Mouse (Mus musculus) myocyte (in vitro differentiated cells): ENCODE measurements around the gene Paqr3. TPM values are rescaled to one million over a fixed set of nuclear protein-coding genes. Genes with fewer than 3 reads are reported as not detected.

Experiments
- H3K27me3 ChIP-seq: one replicate; pipeline ENCODE4 v1.6.1; 2011; ENCODE audit not compliant: control insufficient read depth, insufficient read depth, insufficient read length
- H3K36me3 ChIP-seq: one replicate; pipeline ENCODE4 v1.6.1; 2011; ENCODE audit not compliant: control insufficient read depth, insufficient read depth
- H3K4me2 ChIP-seq: one replicate; pipeline ENCODE4 v1.6.1; 2011; ENCODE audit warnings: low read depth, control low read depth
- H3K4me3 ChIP-seq: one replicate; pipeline ENCODE4 v1.5.1; 2011; ENCODE audit warnings: mild to moderate bottlenecking, control low read depth, moderate library complexity
- H3K79me2 ChIP-seq: one replicate; pipeline ENCODE4 v1.6.1; 2011; ENCODE audit not compliant: control insufficient read depth, insufficient read depth
- H3ac ChIP-seq: one replicate; pipeline ENCODE4 v1.6.1; 2011; ENCODE audit not compliant: control insufficient read depth, insufficient read length
- CEBPB ChIP-seq: IDR thresholded peaks from 2 replicates; pipeline ENCODE4 v1.6.1; 2011; ENCODE audit warnings: mild to moderate bottlenecking, moderate library complexity; ENCODE audit not compliant: poor library complexity, insufficient read depth, severe bottlenecking
- E2F4 ChIP-seq: IDR thresholded peaks from one replicate; pipeline ENCODE4 v1.6.1; 2011; ENCODE audit warnings: mild to moderate bottlenecking, control low read depth, moderate library complexity; ENCODE audit not compliant: insufficient read depth
- MAX ChIP-seq: IDR thresholded peaks from one replicate; pipeline ENCODE4 v1.6.1; 2011; ENCODE audit warnings: low read depth, mild to moderate bottlenecking, control low read depth
- MYOD1 ChIP-seq, 3 experiments: IDR thresholded peaks; one replicate each; pipeline ENCODE4 v1.6.1; 2011; ENCODE audit warnings: control low read depth in 2 of 3, low read depth in 2 of 3, mild to moderate bottlenecking in 2 of 3, moderate library complexity in 1 of 3; ENCODE audit not compliant: insufficient read length in 2 of 3, control insufficient read depth in 1 of 3
- MYOG ChIP-seq, 3 experiments: IDR thresholded peaks; one replicate each; pipeline ENCODE4 v1.6.1; 2011; ENCODE audit warnings: control low read depth in 2 of 3, low read depth in 2 of 3, mild to moderate bottlenecking in 2 of 3; ENCODE audit not compliant: insufficient read length in 2 of 3, control insufficient read depth in 1 of 3, insufficient read depth in 1 of 3
- POLR2A ChIP-seq: IDR thresholded peaks from one replicate; pipeline ENCODE4 v1.6.1; 2011; ENCODE audit warnings: low read depth, mild to moderate bottlenecking, control low read depth, moderate library complexity; ENCODE audit not compliant: insufficient read length
- POLR2AphosphoS2 ChIP-seq: IDR thresholded peaks from one replicate; pipeline ENCODE4 v1.6.1; 2011; ENCODE audit warnings: low read depth, control low read depth; ENCODE audit not compliant: insufficient read length
- REST ChIP-seq: IDR thresholded peaks from one replicate; pipeline ENCODE4 v1.6.1; 2011; ENCODE audit warnings: mild to moderate bottlenecking, control low read depth, moderate library complexity; ENCODE audit not compliant: insufficient read depth, insufficient read length
- SRF ChIP-seq: IDR thresholded peaks from one replicate; pipeline ENCODE4 v1.6.1; 2011; ENCODE audit warnings: low read depth; ENCODE audit not compliant: control insufficient read depth, insufficient read length
- TCF12 ChIP-seq: IDR thresholded peaks from one replicate; pipeline ENCODE4 v1.6.1; 2011; ENCODE audit warnings: mild to moderate bottlenecking, control low read depth; ENCODE audit not compliant: poor library complexity, insufficient read depth, severe bottlenecking
- TCF3 ChIP-seq: IDR thresholded peaks from one replicate; pipeline ENCODE4 v1.6.1; 2011; ENCODE audit warnings: low read depth, control low read depth; ENCODE audit not compliant: insufficient read length
- USF1 ChIP-seq: IDR thresholded peaks from one replicate; pipeline ENCODE4 v1.6.1; 2011; ENCODE audit warnings: low read depth, mild to moderate bottlenecking, control low read depth, moderate library complexity
- polyA plus RNA-seq: library from polyadenylated mRNA; unstranded; fragments of >200 nt; fragmentation: generic; extraction: Trizol; gene quantifications from one replicate; pipeline ENCODE4 v1.2.1, GENCODE M21; 2012; ENCODE audit warnings: missing spikeins

The Paqr3 gene
- polyA plus RNA-seq, 1 experiment = 24.7 TPM

GRCm38 (mm10) chr5:97054166-97054565 lies 57.2 kb downstream of the Paqr3 start:
- H3K27me3 ChIP-seq = no peaks in the 10 kb centered on the region
- no peak overlapping the region for H3K4me2 ChIP-seq
- H3K4me3 ChIP-seq = no peak overlapping the region
- H3ac ChIP-seq = no peak overlapping the region
- peaks cover 8% of the 10 kb centered on the region for H3K36me3 ChIP-seq
- no peaks in the 10 kb centered on the region for H3K79me2 ChIP-seq
- TF ChIP-seq MYOD1 (IDR thresholded peaks at IDR 0.05; ENCODE audit: control insufficient read depth in 1 of 3, insufficient read length in 2 of 3, low read depth in 2 of 3) (no peak), E2F4 (no peak), CEBPB (no peak), TCF12 (no peak), SRF (no peak), POLR2A (no peak), USF1 (no peak), MYOG (IDR thresholded peaks at IDR 0.05; ENCODE audit: control insufficient read depth in 1 of 3, insufficient read depth in 1 of 3, insufficient read length in 2 of 3, low read depth in 2 of 3) (no peak)

- no peak overlapping the region for H3K4me2 ChIP-seq
- H3ac ChIP-seq = no peak overlapping the region
- no peak overlapping the region for H3K4me3 ChIP-seq
- no peaks in the 10 kb centered on the region for H3K36me3 ChIP-seq
- TF ChIP-seq MYOG (IDR thresholded peaks at IDR 0.05; ENCODE audit: control insufficient read depth in 1 of 3, insufficient read depth in 1 of 3, insufficient read length in 2 of 3, low read depth in 2 of 3) (no peak), TCF3 (no peak), POLR2A (no peak), POLR2AphosphoS2 (no peak), TCF12 (no peak), SRF (no peak), MYOD1 (IDR thresholded peaks at IDR 0.05; ENCODE audit: control insufficient read depth in 1 of 3, insufficient read length in 2 of 3, low read depth in 2 of 3) (no peak), MAX (no peak), USF1 (no peak), CEBPB (no peak), REST (no peak), E2F4 (no peak)
- no peaks in the 10 kb centered on the region for H3K27me3 ChIP-seq
- no peaks in the 10 kb centered on the region for H3K79me2 ChIP-seq
Observed at GRCm38 (mm10) chr5:97048905-97049304, 62.5 kb downstream of the Paqr3 start.

GRCm38 (mm10) chr5:97046680-97047079 lies 64.7 kb downstream of the Paqr3 start:
- Histone ChIP-seq H3K4me2 (no peak overlapping the region), H3K27me3 (no peaks in the 10 kb centered on the region), H3K79me2 (no peaks in the 10 kb centered on the region), H3K36me3 (peaks cover 3% of the 10 kb centered on the region), H3ac (no peak overlapping the region), H3K4me3 (no peak overlapping the region)
- TF ChIP-seq POLR2AphosphoS2 (no peak), MAX (no peak), MYOG (IDR thresholded peaks at IDR 0.05; ENCODE audit: control insufficient read depth in 1 of 3, insufficient read depth in 1 of 3, insufficient read length in 2 of 3, low read depth in 2 of 3) (no peak), USF1 (no peak), POLR2A (no peak), REST (no peak), MYOD1 (IDR thresholded peaks at IDR 0.05; ENCODE audit: control insufficient read depth in 1 of 3, insufficient read length in 2 of 3, low read depth in 2 of 3) (no peak), SRF (no peak), CEBPB (no peak), TCF3 (no peak), TCF12 (no peak), E2F4 (no peak)

GRCm38 (mm10) chr5:97045260-97045659 lies 66.1 kb downstream of the Paqr3 start:
- Histone ChIP-seq H3K79me2 (no peaks in the 10 kb centered on the region), H3K27me3 (no peaks in the 10 kb centered on the region)

More at GRCm38 (mm10) chr5:97045260-97045659, 66.1 kb downstream of the Paqr3 start:
- H3K4me3 ChIP-seq = no peak overlapping the region
- no peak for TF ChIP-seq REST
- TF ChIP-seq MAX = no peak
- no peak for TF ChIP-seq TCF12
- no peak for TF ChIP-seq POLR2A
- TF ChIP-seq TCF3 = no peak
- no peak for TF ChIP-seq POLR2AphosphoS2
- no peak for TF ChIP-seq E2F4
- TF ChIP-seq USF1 = no peak
- TF ChIP-seq MYOG (IDR thresholded peaks at IDR 0.05; ENCODE audit: control insufficient read depth in 1 of 3, insufficient read depth in 1 of 3, insufficient read length in 2 of 3, low read depth in 2 of 3) = no peak
- no peak for TF ChIP-seq SRF
- TF ChIP-seq CEBPB = no peak
- no peak for TF ChIP-seq MYOD1 (IDR thresholded peaks at IDR 0.05; ENCODE audit: control insufficient read depth in 1 of 3, insufficient read length in 2 of 3, low read depth in 2 of 3)
- H3K36me3 ChIP-seq = peaks cover 3% of the 10 kb centered on the region
- no peak overlapping the region for H3ac ChIP-seq
- no peak overlapping the region for H3K4me2 ChIP-seq

Other genes with a start within 250 kb of the Paqr3 start
- 5.2 TPM for gene Bmp2k, start 113.9 kb downstream of the Paqr3 start, polyA plus RNA-seq